Mouse (Mus musculus) cerebellum, adult 8-10 months (tissue): Measurements from ENCODE around the gene Drap1.

ENCODE experiments used
- DNase-seq: peaks from one replicate; pipeline ENCODE4 v3.0.0; 2022

Gene Drap1

GRCm38 (mm10) chr19:5448354-5449150 is 23.8 kb upstream of the Drap1 start:
- DNase-seq, result no peak

GRCm38 (mm10) chr19:5447515-5448353 is 23.0 kb upstream of the Drap1 start, which contains the start of gene Fosl1:
Gene Fosl1, plus strand, starts transcription at chr19:5447547.
- DNase-seq, result peak; percentile 61

- no peak for DNase-seq
Observed at GRCm38 (mm10) chr19:5445747-5446146, 21.0 kb upstream of the Drap1 start.

DNA sequence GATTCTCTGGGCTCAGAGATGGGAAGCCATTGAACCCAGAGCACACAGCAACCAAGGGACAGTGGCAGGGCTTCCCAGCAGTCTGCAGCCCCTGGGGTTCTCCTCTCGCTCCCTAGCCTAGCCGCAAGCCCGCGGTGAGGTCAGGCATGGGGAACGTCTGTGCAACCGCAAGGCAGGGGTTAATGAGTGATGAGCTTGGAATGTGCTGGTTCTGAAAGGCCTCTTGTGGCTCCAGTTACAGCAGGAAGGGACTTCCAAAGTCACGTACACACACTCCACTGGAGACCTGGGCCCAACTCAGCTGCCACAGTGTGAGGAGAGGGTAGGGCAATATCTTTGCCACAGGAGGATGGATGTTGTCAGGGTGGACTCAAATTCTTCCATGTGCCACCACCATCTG is 20.2 kb upstream of the Drap1 start:
- no peak for DNase-seq

- no peak for DNase-seq
Observed at GRCm38 (mm10) chr19:5444371-5444908, 19.7 kb upstream of the Drap1 start.

DNA sequence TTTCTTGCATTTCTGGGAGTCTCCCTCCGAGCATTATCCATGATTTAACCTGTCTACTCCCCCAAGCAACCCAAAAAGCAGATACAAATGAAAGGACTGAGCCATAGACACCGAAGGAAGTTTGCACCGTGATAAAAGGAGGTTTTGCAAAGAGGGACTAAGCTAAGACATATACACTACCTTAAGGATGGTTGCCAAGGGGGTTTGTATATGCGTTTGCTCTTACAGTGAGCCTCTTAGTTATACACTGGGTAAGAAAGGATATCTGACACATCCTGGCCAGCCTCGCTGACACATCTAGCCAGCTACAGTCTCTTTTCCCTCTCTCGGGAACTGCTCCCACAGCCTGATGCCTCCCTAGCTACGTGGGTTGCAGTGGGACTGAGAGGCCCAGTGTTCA is 9.2 kb upstream of the Drap1 start:
- no peak for DNase-seq

DNA sequence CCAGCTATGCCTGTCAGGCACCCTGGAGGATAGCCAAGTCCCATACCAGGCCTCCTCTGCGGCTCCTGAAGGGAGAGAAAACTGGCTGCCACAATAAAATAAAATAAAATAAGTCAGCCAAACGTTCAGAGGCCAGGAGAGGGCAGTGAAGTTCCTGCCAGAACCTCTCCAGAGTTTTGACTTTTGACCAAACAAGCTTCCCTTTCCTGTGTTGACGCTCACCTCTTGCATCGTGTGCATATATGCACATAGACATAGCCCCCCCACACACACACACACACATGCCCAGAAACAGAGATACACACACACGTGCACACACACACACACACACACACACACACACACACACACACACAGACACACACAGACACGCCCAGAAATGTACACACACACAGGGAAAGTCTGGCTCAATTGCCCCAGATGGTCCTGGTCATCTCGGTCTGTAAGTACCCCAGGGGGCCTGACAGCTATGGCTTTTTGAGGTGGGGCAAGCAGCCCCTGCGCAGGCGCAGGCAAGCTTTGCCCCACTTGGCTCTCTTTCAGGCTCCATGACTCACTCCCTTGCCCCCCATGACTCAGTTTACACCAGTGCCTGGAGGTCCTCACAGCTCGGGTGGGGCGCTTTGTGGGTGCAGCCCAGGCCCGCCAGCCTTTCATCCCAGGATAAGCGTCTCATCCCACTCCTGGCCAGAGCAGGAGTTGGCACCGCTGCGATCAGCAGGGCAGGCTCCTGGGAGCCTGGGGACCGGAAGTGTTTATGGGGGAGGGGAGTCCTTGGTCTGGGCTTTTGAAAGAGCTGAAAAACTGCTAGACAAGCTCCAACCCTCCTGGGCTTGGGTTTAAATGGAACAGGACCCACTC is 8.4 kb upstream of the Drap1 start:
- DNase-seq, result peak; percentile 38

DNA sequence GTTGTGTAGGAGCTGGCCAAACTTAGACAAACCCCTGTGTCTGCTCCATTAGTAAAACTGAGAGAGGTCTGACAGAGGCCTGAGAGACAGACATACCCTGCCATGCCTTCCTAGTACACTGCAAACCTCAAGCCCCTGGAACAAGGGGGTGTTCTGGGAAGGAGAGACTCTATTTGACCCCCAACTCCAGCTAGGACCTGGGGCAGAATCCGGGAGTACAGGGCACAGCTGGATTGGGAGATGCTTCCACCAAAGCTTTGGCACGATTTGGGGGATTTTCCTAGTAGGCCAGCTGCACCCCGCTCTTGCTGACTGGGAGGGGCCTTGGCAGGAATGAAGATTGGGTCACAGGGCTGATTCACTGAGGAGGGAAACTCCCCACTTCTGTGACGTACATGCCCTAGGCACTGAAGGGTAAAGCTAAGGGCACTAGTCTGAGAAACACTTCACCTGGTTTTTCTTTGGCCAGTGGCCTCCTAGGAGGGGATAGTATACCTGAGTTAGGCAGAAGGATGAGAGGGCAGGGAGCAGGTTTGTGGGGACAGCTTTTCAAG is 7.2 kb upstream of the Drap1 start:
- DNase-seq, result no peak

DNA sequence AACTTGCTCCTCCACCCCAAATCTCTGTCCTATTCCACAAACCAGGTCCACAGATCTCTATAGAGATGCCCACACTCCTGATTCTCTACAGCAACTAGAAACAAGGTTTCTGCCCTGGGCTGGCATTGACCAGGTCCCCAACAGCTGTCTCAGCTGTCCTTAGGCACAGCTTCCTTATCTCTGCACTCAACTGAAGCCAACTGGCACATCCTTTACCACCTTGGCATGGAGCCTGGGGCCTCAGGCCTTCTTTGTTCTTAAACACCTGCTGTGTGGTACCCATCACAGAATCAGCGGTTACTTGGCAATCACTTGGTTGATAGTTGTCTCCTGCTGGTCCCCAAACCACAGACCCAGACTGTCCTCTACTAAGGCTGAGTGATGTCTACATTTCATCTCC is 5.6 kb upstream of the Drap1 start:
- no peak for DNase-seq

DNA sequence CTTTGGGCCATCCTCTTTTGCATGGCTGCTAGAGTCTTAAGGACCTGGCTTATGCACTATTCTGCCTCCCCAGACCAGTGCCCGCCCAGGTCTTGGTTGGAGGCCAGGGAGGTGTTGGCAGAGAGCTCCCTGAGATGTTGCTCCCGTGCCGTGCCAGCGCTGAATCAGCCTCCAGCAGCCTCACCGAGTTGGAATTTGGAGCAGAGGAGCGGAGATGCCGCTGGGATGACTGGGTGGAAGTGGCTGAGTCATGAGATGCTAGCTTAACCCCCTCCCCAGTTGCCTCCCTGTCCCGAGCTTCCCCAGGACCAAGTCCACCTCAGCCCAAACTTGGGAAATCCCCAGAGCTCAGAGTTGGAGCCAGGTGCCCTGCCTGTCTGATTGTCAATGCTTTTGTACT is 5.0 kb upstream of the Drap1 start:
- DNase-seq, result peak; percentile 62

DNA sequence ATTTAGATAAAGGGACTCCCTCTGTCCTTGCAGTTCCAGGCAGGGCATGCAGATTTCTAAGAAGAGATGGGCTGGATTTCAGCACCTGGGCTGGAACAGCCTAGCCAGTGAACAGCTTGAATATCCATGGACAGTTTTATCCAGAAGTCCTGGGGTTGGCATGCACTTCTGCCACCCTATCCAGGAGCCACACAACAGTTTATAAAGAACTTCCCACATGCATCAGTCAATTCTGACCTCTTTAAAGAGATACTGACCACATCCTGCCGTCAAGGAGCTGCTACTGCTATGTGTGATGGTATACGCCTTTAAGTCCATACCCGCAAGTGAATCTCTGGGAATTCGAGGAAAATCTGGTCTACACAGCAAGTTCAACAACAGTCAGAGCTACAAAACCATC is 4.4 kb upstream of the Drap1 start:
- no peak for DNase-seq

GRCm38 (mm10) chr19:5428083-5428482 is 3.3 kb upstream of the Drap1 start:
- no peak for DNase-seq

GRCm38 (mm10) chr19:5426640-5427290 is 2.0 kb upstream of the Drap1 start:
- DNase-seq, result no peak

DNA sequence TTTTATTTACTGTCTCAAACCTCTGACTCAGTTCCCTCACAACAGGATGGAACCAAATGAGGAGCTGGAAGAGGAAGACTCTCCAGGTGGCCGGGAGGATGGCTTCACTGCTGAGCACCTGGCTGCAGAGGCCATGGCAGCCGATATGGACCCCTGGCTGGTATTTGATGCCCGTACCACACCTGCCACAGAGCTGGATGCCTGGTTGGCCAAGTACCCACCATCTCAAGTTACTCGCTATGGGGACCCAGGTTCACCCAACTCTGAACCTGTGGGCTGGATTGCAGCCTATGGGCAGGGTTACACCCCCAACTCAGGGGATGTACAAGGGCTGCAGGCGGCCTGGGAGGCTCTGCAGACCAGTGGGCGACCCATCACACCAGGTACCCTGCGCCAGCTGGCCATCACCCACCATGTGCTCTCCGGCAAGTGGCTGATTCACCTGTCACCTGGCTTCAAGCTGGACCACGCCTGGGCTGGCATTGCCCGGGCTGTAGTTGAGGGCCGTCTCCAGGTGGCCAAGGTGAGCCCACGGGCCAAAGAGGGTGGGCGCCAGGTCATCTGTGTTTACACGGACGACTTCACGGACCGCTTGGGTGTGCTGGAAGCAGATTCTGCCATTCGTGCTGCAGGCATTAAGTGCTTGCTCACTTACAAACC is 1.3 kb upstream of the Drap1 start:
- peak; percentile 43 for DNase-seq

DNA sequence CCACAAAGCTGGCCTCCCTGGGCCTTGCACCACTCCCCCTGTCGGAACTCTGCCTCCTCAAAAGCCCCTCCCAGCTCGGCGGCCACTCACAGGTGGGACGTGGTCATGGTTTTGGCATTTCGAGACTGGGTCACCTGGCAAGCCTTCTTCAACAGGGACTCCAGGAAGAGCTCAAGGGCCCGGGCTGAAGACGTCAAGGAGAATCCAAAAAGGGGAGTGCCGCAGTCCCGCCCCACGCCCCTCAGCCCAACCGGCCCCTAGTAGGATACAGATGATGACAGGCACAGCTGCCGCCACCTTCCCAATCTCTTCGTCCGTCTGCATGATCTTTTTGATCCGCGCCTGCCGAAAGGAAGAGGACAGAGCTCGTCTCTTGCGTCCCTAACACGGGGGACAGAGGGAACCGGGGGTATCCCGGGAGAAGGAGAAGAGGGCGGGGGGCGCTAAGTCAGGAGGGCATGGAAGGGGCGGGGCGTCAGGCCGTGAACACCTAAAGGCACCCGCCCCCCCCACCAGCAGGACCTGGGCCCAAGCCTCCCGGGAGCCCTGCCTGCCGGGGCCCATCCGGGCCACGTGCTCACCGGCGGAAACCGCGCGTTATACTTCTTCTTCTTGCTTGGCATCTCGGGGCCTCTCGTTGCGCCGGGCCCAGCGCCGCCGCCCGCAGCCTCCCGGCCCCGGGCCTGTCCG is 542 bp downstream of the Drap1 start:
- peak; percentile 76 for DNase-seq

- DNase-seq, result peak; percentile 43
Observed at GRCm38 (mm10) chr19:5423561-5423960, 1.2 kb downstream of the Drap1 start.

DNA sequence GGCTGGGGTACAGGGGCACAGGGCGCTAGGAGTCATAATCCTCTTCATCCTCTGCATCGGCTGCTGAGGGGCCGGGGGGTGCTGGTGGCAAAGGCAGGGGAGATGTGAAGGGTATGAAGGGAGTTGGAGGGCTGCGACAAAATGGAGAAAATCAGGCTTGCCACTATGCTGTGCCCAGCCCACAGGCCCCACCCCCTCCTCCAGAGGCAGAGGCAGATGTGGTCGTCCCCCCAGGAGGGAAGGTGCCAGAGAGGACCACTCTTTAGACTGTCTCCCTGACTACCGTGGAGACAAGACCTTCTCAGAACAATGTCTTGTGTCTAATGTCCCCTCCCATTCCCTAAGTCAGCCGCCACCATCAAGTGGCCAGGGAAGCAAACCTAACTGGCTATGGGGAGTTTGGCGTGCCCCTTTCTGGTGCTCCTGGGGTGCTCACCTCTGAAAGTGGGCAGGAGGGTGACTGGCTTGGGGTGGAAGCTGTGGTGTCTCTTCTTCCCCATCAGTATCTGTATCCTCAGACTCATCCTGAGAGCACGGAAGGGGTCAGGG is 1.8 kb downstream of the Drap1 start:
- peak; percentile 31 for DNase-seq

DNA sequence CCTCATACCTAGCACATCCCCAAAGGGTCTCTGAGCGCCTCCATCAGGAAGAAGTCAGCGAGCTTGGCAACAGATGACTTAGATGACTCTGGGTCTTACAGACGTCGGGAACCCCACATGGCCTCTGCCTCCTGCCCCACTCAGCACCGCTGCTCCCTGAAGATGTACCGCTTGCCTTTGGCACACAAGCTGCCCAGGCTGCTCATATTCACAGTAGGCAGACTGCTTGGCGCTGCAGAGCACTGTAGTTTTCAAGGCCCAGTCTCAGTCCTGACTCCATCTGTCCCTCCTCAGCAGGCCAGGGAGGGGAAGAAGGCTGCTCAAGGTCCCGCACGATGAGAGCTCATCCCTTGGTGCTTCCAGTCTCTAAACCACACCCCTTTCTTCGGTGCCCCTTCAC is 2.5 kb downstream of the Drap1 start:
- peak; percentile 38 for DNase-seq

GRCm38 (mm10) chr19:5421784-5422183 is 3.0 kb downstream of the Drap1 start:
- no peak for DNase-seq

- DNase-seq, result no peak
Observed at GRCm38 (mm10) chr19:5420579-5420978, 4.2 kb downstream of the Drap1 start.
